Mouse (Mus musculus): ENCODE results near the gene Tmem216. TPM values are rescaled to one million over a fixed set of nuclear protein-coding genes. Genes with fewer than 3 reads are reported as not detected.
"Not testable (repeated sequence)": the region's sequence is repeated elsewhere in the genome, so short reads cannot be mapped to it uniquely, and the experiment has no call there.

Tmem216 gene
- total RNA-seq, 2 experiments from 2014 or later, result 12.3 to 12.7 TPM

DNA sequence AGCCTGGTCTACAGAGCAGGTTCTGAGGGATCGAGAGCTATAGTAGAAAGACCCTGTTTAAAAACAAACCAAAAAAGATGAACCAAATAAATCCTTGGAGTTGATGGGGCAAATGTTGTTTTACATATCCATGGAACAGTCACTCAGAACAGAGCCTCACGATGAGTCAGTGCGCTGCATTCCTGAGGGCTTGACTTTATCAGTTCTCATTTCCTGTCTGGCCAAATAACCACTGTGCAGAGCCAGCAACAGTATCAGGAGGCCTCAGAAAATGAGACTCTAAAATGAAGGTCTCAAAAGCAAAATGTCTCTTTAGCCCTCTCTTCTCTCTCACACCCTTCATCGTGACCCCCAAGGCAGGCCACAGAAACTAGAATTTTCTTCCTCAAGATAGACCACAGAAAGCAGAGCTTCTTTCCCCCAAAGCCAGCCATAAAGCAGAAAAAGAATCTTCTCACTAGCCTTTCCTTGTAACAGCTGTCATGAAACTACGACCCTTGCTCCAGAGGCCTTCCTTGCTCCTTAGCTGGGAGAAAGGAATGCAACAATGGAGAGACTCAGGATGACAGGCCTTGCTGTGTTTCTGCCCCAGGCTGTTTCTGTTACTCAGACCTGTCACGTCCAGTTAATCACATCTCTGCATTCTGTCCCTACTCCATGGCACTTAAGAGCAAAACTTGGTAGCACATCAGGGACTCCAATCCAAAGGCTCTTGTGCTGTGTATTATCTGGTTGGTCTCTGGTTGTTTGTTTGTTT lies 5.7 kb upstream of the Tmem216 start:
- no peak for TF ChIP-seq CTCF (IDR thresholded peaks at IDR 0.05)
- intact Hi-C loops (cut with DNase I), result no loop called here
- no peak overlapping the region for H3K27ac ChIP-seq
- no peak for DNase-seq (ENCODE audit: extremely low spot score in 1 of 2, low spot score in 2 of 2)
- H3K4me3 ChIP-seq, result no peak overlapping the region

GRCm38 (mm10) chr19:10560108-10560507 lies 4.1 kb upstream of the Tmem216 start:
- intact Hi-C loops (cut with DNase I), result no loop called here
- DNase-seq (ENCODE audit: extremely low spot score in 1 of 2, low spot score in 2 of 2), result no peak
- TF ChIP-seq CTCF (IDR thresholded peaks at IDR 0.05), result peak; percentile 25
- H3K4me3 ChIP-seq, result no peak overlapping the region
- no peak overlapping the region for H3K27ac ChIP-seq

- intact Hi-C loops (cut with DNase I), result not testable (repeated sequence)
Observed at GRCm38 (mm10) chr19:10557837-10558375, 1.9 kb upstream of the Tmem216 start.

GRCm38 (mm10) chr19:10557430-10557829 lies 1.4 kb upstream of the Tmem216 start:
- H3K27ac ChIP-seq, result no peak overlapping the region
- H3K4me3 ChIP-seq, result no peak overlapping the region
- intact Hi-C loops (cut with DNase I), result no loop called here
- no peak for TF ChIP-seq CTCF (IDR thresholded peaks at IDR 0.05)
- no peak for DNase-seq (ENCODE audit: extremely low spot score in 1 of 2, low spot score in 2 of 2)

More at GRCm38 (mm10) chr19:10557837-10558375, 1.9 kb upstream of the Tmem216 start:
- DNase-seq (ENCODE audit: extremely low spot score in 1 of 2, low spot score in 2 of 2); H3K4me3 ChIP-seq; H3K27ac ChIP-seq: not testable (repeated sequence)
- peak; percentile 44 for TF ChIP-seq CTCF (IDR thresholded peaks at IDR 0.05)

GRCm38 (mm10) chr19:10557001-10557400 lies 963 bp upstream of the Tmem216 start:
- no peak for TF ChIP-seq CTCF (IDR thresholded peaks at IDR 0.05)
- intact Hi-C loops (cut with DNase I), result no loop called here
- Histone ChIP-seq H3K4me3 (no peak overlapping the region), H3K27ac (no peak overlapping the region)
- no peak for DNase-seq (ENCODE audit: extremely low spot score in 1 of 2, low spot score in 2 of 2)

- H3K27ac ChIP-seq, result no peak overlapping the region
- intact Hi-C loops (cut with DNase I), result no loop called here
- DNase-seq (ENCODE audit: extremely low spot score in 1 of 2, low spot score in 2 of 2), result no peak
- no peak for TF ChIP-seq CTCF (IDR thresholded peaks at IDR 0.05)
- no peak overlapping the region for H3K4me3 ChIP-seq
Observed at GRCm38 (mm10) chr19:10539454-10539853, 16.6 kb downstream of the Tmem216 start.

GRCm38 (mm10) chr19:10530082-10530481 lies 26.0 kb downstream of the Tmem216 start:
- H3K4me3 ChIP-seq, result no peak overlapping the region
- H3K27ac ChIP-seq, result no peak overlapping the region
- peak; percentile 24 for TF ChIP-seq CTCF (IDR thresholded peaks at IDR 0.05)
- intact Hi-C loops (cut with DNase I), result no loop called here
- DNase-seq (ENCODE audit: extremely low spot score in 1 of 2, low spot score in 2 of 2), result no peak

- no peak for DNase-seq (ENCODE audit: extremely low spot score in 1 of 2, low spot score in 2 of 2)
- TF ChIP-seq CTCF (IDR thresholded peaks at IDR 0.05), result peak; percentile 69
- intact Hi-C loops (cut with DNase I), result loop anchor here (2.0 to 5.0 kb wide), 2 partner anchors 51 to 81 kb away; partner anchors contain the start of genes Cyb561a3, Ddb1, Tkfc and Tmem138
- Histone ChIP-seq H3K27ac (peak within 1 kb of the TSS; percentile 98), H3K4me3 (peak within 1 kb of the TSS; percentile 67)
Observed at GRCm38 (mm10) chr19:10525910-10526309, 30.1 kb downstream of the Tmem216 start, which contains the start of gene Sdhaf2. Gene Sdhaf2, minus strand, starts transcription at chr19:10526142.

DNA sequence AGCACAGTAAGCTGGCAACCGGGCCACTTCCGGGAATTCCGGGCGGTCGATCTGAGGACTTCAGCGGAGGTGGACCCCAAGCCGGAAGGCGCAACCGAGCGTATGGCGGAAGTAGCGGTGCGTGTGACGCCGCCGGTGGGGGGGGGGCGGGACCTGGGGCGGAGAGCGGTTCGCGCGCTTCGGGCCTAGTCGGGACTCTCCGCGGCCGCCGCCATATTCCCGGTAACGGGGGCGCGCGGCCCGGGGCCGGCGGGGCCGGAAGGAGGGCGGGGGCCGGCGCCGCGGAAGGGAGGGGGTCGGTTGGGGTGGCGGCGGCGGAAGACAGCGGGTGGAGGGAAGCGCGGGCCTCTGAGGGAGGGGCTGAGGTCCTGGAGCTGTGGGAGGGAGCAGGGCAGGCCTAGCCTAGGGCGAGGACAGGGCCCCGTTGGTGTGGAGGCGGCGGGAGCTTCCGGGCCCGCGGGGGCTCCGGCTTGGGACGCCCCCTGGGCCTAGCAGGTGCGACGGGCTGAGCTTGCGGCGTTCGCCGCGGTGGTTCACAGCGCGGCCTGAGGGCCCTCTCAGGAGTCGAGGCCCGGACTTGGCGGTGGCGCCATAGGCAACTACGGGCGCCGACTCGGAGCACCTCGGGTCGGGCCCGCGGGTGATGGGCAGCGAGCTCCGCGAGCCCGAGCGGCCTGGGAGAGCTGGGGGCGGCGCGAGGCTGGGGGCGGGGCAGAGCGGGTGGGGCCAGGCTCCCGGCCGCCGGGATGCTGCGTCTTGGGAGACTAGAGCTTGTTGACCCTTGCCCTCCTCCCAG lies 30.7 kb downstream of the Tmem216 start, which contains the start of gene Cpsf7:
Gene Cpsf7 (plus strand): TSS at position 161 of the 796 bp plus-strand sequence.
- Histone ChIP-seq H3K27ac (peak within 1 kb of the TSS; percentile 98), H3K4me3 (peak within 1 kb of the TSS; percentile 67)
- intact Hi-C loops (cut with DNase I), result loop anchor here (2.0 to 5.0 kb wide), 2 partner anchors 51 to 82 kb away; partner anchors contain the start of genes Cyb561a3, Ddb1, Tkfc and Tmem138
- no peak for TF ChIP-seq CTCF (IDR thresholded peaks at IDR 0.05)
- peak; percentile 85 to 88 for DNase-seq (ENCODE audit: extremely low spot score in 1 of 2, low spot score in 2 of 2)

- no peak for DNase-seq (ENCODE audit: extremely low spot score in 1 of 2, low spot score in 2 of 2)
- intact Hi-C loops (cut with DNase I), result loop anchor here (2.0 to 5.0 kb wide), 2 partner anchors 52 to 83 kb away; partner anchors contain the start of genes Cyb561a3, Ddb1, Tkfc and Tmem138
- Histone ChIP-seq H3K4me3 (peak overlapping the region; percentile 67), H3K27ac (peak overlapping the region; percentile 98)
- TF ChIP-seq CTCF (IDR thresholded peaks at IDR 0.05), result no peak
Observed at GRCm38 (mm10) chr19:10524784-10525105, 31.3 kb downstream of the Tmem216 start.

GRCm38 (mm10) chr19:10523483-10524080 lies 32.5 kb downstream of the Tmem216 start:
- no peak for DNase-seq (ENCODE audit: extremely low spot score in 1 of 2, low spot score in 2 of 2)
- Histone ChIP-seq H3K4me3 (no peak overlapping the region), H3K27ac (no peak overlapping the region)
- TF ChIP-seq CTCF (IDR thresholded peaks at IDR 0.05), result no peak
- intact Hi-C loops (cut with DNase I), result loop anchor here (2.0 kb wide), 1 partner anchor 53 kb away; the partner anchor contains the start of genes Cyb561a3 and Tmem138
